Mouse (Mus musculus) kidney, embryonic 15.5 days (tissue): ENCODE data around the gene Rapgef1. TPM values are rescaled to one million over a fixed set of nuclear protein-coding genes. Genes with fewer than 3 reads are reported as not detected.
A peak's percentile ranks its signal among the peaks of the same experiment; 100 is the strongest.

Experiments used
- ATAC-seq: fragments of 200-750 bp; cut with Nextera tagmentation; replicated peaks from 2 replicates; pipeline ENCODE4 v1.8.0; 2017; ENCODE audit warnings: moderate TSS enrichment; ENCODE audit not compliant: low FRiP score
- H3K27ac ChIP-seq: fragments of 300-500 bp; sonication (generic); 2 replicates; pipeline ENCODE4 v1.5.1; 2015; ENCODE audit warnings: mild to moderate bottlenecking, inconsistent platforms
- H3K27me3 ChIP-seq: fragments of 300-500 bp; sonication (generic); 2 replicates; pipeline ENCODE4 v1.6.1; 2015; ENCODE audit warnings: inconsistent platforms
- H3K36me3 ChIP-seq: fragments of 300-500 bp; sonication (generic); 2 replicates; pipeline ENCODE4 v1.6.1; 2015; ENCODE audit warnings: inconsistent platforms
- H3K4me1 ChIP-seq: fragments of 300-500 bp; sonication (generic); 2 replicates; pipeline ENCODE4 v1.6.1; 2015; ENCODE audit warnings: inconsistent platforms
- H3K4me2 ChIP-seq: fragments of 300-500 bp; sonication (generic); 2 replicates; pipeline ENCODE4 v1.6.1; 2015; ENCODE audit warnings: moderate library complexity, mild to moderate bottlenecking, inconsistent platforms
- H3K4me3 ChIP-seq: fragments of 300-500 bp; sonication (generic); replicated peaks from 2 replicates; pipeline ENCODE4 v1.5.1; 2015; ENCODE audit warnings: mild to moderate bottlenecking, inconsistent platforms
- H3K9ac ChIP-seq: fragments of 300-500 bp; sonication (generic); 2 replicates; pipeline ENCODE4 v1.6.1; 2015; ENCODE audit warnings: mild to moderate bottlenecking, inconsistent platforms
- H3K9me3 ChIP-seq: fragments of 300-500 bp; sonication (generic); replicated peaks from 2 replicates; pipeline ENCODE4 v1.6.1; 2016; ENCODE audit warnings: inconsistent platforms
- WGBS: fragments of 180-500 bp; shearing (Covaris S2); methylation state at CpG from one replicate; pipeline ENCODE4 v1.1.7; 2015; ENCODE audit warnings: mixed read lengths; 5-methylcytosine and 5-hydroxymethylcytosine counted together
- polyA plus RNA-seq: library from polyadenylated mRNA; unstranded; fragments of >200 nt; fragmentation: Nextera tagmentation; extraction: Ambion mirVana; gene quantifications from 2 replicates; pipeline ENCODE4 v1.2.1, GENCODE M21; 2015

The Rapgef1 gene
- polyA plus RNA-seq, 1 experiment from 2014 or later, result 13.8 TPM

- H3K4me2 ChIP-seq, result no peak overlapping the region
- ATAC-seq, result no peak
- no peak overlapping the region for H3K4me3 ChIP-seq
- peaks cover 4% of the 10 kb centered on the region; the same call in 1 of the 2 replicates for H3K4me1 ChIP-seq
- no peaks in the 10 kb centered on the region for H3K9me3 ChIP-seq
- no peaks in the 10 kb centered on the region for H3K36me3 ChIP-seq
- H3K27me3 ChIP-seq, result peaks cover 18% of the 10 kb centered on the region
- H3K27ac ChIP-seq, result no peak overlapping the region
- WGBS, result 0% methylated on average over 3 of the region's 3 CpGs
- no peak overlapping the region for H3K9ac ChIP-seq
Measured at GRCm38 (mm10) chr2:29603930-29604329, 15.6 kb upstream of the Rapgef1 start.

- Histone ChIP-seq H3K4me3 (no peak overlapping the region), H3K4me2 (no peak overlapping the region), H3K4me1 (peaks cover 4% of the 10 kb centered on the region; the same call in 1 of the 2 replicates), H3K9ac (no peak overlapping the region), H3K9me3 (no peaks in the 10 kb centered on the region), H3K27ac (no peak overlapping the region), H3K27me3 (peaks cover 18% of the 10 kb centered on the region), H3K36me3 (no peaks in the 10 kb centered on the region)
- no peak for ATAC-seq
- WGBS, result 87% methylated on average over 5 of the region's 5 CpGs
Measured at GRCm38 (mm10) chr2:29605591-29605990, 13.9 kb upstream of the Rapgef1 start.

GRCm38 (mm10) chr2:29606460-29606859 lies 13.1 kb upstream of the Rapgef1 start:
- H3K4me1 ChIP-seq, result peaks cover 4% of the 10 kb centered on the region; the same call in 1 of the 2 replicates
- WGBS, result 49% methylated on average over 6 of the region's 6 CpGs
- no peaks in the 10 kb centered on the region for H3K36me3 ChIP-seq
- no peaks in the 10 kb centered on the region for H3K9me3 ChIP-seq
- H3K4me2 ChIP-seq, result no peak overlapping the region
- H3K27ac ChIP-seq, result no peak overlapping the region
- no peak overlapping the region for H3K4me3 ChIP-seq
- no peak for ATAC-seq
- H3K9ac ChIP-seq, result no peak overlapping the region
- H3K27me3 ChIP-seq, result peaks cover 18% of the 10 kb centered on the region

GRCm38 (mm10) chr2:29617341-29617740 lies 2.2 kb upstream of the Rapgef1 start:
- no peak overlapping the region for H3K4me3 ChIP-seq

GRCm38 (mm10) chr2:29618926-29619483 lies 515 bp upstream of the Rapgef1 start:
- H3K27me3 ChIP-seq, result no peaks in the 10 kb centered on the region
- 67% methylated on average over 8 of the region's 8 CpGs for WGBS
- H3K4me2 ChIP-seq, result peak overlapping the region; percentile 25; the same call in 1 of the 2 replicates
- no peaks in the 10 kb centered on the region for H3K9me3 ChIP-seq
- peak overlapping the region; percentile 83 for H3K4me3 ChIP-seq
- H3K4me1 ChIP-seq, result peaks cover 40% of the 10 kb centered on the region
- no peak overlapping the region for H3K9ac ChIP-seq
- ATAC-seq, result no peak; the same call in 1 of the 2 replicates
- no peak overlapping the region for H3K27ac ChIP-seq
- no peaks in the 10 kb centered on the region for H3K36me3 ChIP-seq

More at GRCm38 (mm10) chr2:29617341-29617740, 2.2 kb upstream of the Rapgef1 start:
- Histone ChIP-seq H3K27me3 (no peaks in the 10 kb centered on the region), H3K27ac (no peak overlapping the region), H3K9ac (no peak overlapping the region), H3K9me3 (no peaks in the 10 kb centered on the region), H3K36me3 (no peaks in the 10 kb centered on the region), H3K4me2 (no peak overlapping the region), H3K4me1 (peaks cover 26% of the 10 kb centered on the region)
- 86% methylated on average over 1 of the region's 1 CpGs for WGBS
- no peak for ATAC-seq

GRCm38 (mm10) chr2:29620301-29620827 lies 844 bp downstream of the Rapgef1 start:
- H3K27ac ChIP-seq, result peak overlapping the region; percentile 88
- WGBS, result under 1% methylated on average over 15 of the region's 15 CpGs
- no peaks in the 10 kb centered on the region for H3K36me3 ChIP-seq
- H3K27me3 ChIP-seq, result no peaks in the 10 kb centered on the region
- H3K9me3 ChIP-seq, result no peaks in the 10 kb centered on the region
- ATAC-seq, result no peak
- peaks cover 40% of the 10 kb centered on the region for H3K4me1 ChIP-seq
- H3K4me3 ChIP-seq, result peak overlapping the region; percentile 83
- peak overlapping the region; percentile 88 for H3K9ac ChIP-seq
- peak overlapping the region; percentile 85 for H3K4me2 ChIP-seq

- H3K27ac ChIP-seq, result no peak overlapping the region
- no peaks in the 10 kb centered on the region for H3K27me3 ChIP-seq
- no peaks in the 10 kb centered on the region for H3K36me3 ChIP-seq
- H3K9ac ChIP-seq, result peak overlapping the region; percentile 88
- ATAC-seq, result no peak
- peak overlapping the region; percentile 85 for H3K4me2 ChIP-seq
- H3K9me3 ChIP-seq, result no peaks in the 10 kb centered on the region
- peak overlapping the region; percentile 83 for H3K4me3 ChIP-seq
- H3K4me1 ChIP-seq, result peaks cover 40% of the 10 kb centered on the region
- 68% methylated on average over 10 of the region's 10 CpGs for WGBS
Measured at GRCm38 (mm10) chr2:29621163-29621562, 1.6 kb downstream of the Rapgef1 start.

GRCm38 (mm10) chr2:29621636-29622035 lies 2.1 kb downstream of the Rapgef1 start:
- Histone ChIP-seq H3K27me3 (no peaks in the 10 kb centered on the region), H3K4me2 (no peak overlapping the region), H3K27ac (no peak overlapping the region), H3K9ac (no peak overlapping the region), H3K4me3 (no peak overlapping the region), H3K36me3 (no peaks in the 10 kb centered on the region), H3K9me3 (no peaks in the 10 kb centered on the region), H3K4me1 (peaks cover 40% of the 10 kb centered on the region)
- no peak for ATAC-seq
- 84% methylated on average over 3 of the region's 3 CpGs for WGBS

- H3K36me3 ChIP-seq, result no peaks in the 10 kb centered on the region
- WGBS, result 77% methylated on average over 10 of the region's 10 CpGs
Measured at GRCm38 (mm10) chr2:29622126-29623005, 2.8 kb downstream of the Rapgef1 start.

GRCm38 (mm10) chr2:29623247-29624090 lies 3.9 kb downstream of the Rapgef1 start:
- no peaks in the 10 kb centered on the region for H3K27me3 ChIP-seq
- ATAC-seq, result no peak
- no peak overlapping the region for H3K4me2 ChIP-seq
- WGBS, result 63% methylated on average over 9 of the region's 9 CpGs
- no peaks in the 10 kb centered on the region for H3K36me3 ChIP-seq
- H3K4me3 ChIP-seq, result no peak overlapping the region
- H3K9me3 ChIP-seq, result no peaks in the 10 kb centered on the region
- H3K4me1 ChIP-seq, result peaks cover 43% of the 10 kb centered on the region
- no peak overlapping the region for H3K9ac ChIP-seq
- H3K27ac ChIP-seq, result no peak overlapping the region

More at GRCm38 (mm10) chr2:29622126-29623005, 2.8 kb downstream of the Rapgef1 start:
- Histone ChIP-seq H3K9me3 (no peaks in the 10 kb centered on the region), H3K27ac (no peak overlapping the region), H3K4me3 (no peak overlapping the region), H3K4me2 (no peak overlapping the region), H3K4me1 (peaks cover 40% of the 10 kb centered on the region), H3K27me3 (no peaks in the 10 kb centered on the region), H3K9ac (no peak overlapping the region)
- no peak for ATAC-seq

GRCm38 (mm10) chr2:29624091-29624608 lies 4.6 kb downstream of the Rapgef1 start:
- no peak overlapping the region for H3K4me2 ChIP-seq
- 79% methylated on average over 4 of the region's 4 CpGs for WGBS
- H3K4me3 ChIP-seq, result no peak overlapping the region
- no peak overlapping the region for H3K27ac ChIP-seq
- H3K9me3 ChIP-seq, result no peaks in the 10 kb centered on the region
- H3K4me1 ChIP-seq, result peaks cover 47% of the 10 kb centered on the region
- no peak overlapping the region for H3K9ac ChIP-seq
- no peaks in the 10 kb centered on the region for H3K36me3 ChIP-seq
- no peaks in the 10 kb centered on the region for H3K27me3 ChIP-seq
- ATAC-seq, result no peak
